Mouse (Mus musculus) small intestine, adult 2 months (tissue): Measurements from ENCODE around the gene Ankrd53. TPM values are rescaled to one million over a fixed set of nuclear protein-coding genes. Genes with fewer than 3 reads are reported as not detected.
"Not testable (repeated sequence)": the region's sequence is repeated elsewhere in the genome, so short reads cannot be mapped to it uniquely, and the experiment has no call there.

Source experiments
- H3K27ac ChIP-seq: fragments of 200-500 bp; 2 replicates; pipeline ENCODE4 v1.5.1; 2012; ENCODE audit warnings: low read depth, low read length, control low read depth, inconsistent platforms; ENCODE audit not compliant: insufficient read depth
- H3K27me3 ChIP-seq: fragments of 200-500 bp; 2 replicates; pipeline ENCODE4 v1.6.1; 2012; ENCODE audit warnings: mild to moderate bottlenecking, moderate library complexity, low read length, inconsistent platforms; ENCODE audit not compliant: control insufficient read depth, insufficient read depth
- H3K36me3 ChIP-seq: fragments of 200-500 bp; 2 replicates; pipeline ENCODE4 v1.6.1; 2012; ENCODE audit warnings: mild to moderate bottlenecking, low read length, control low read depth, inconsistent platforms; ENCODE audit not compliant: control insufficient read depth, insufficient read depth
- H3K4me1 ChIP-seq: fragments of 200-500 bp; 2 replicates; pipeline ENCODE4 v1.6.1; 2012; ENCODE audit warnings: low read length, inconsistent platforms, mixed read lengths; ENCODE audit not compliant: control insufficient read depth, insufficient read depth, insufficient read length
- H3K4me3 ChIP-seq: fragments of 200-500 bp; 2 replicates; pipeline ENCODE4 v1.5.1; 2012; ENCODE audit warnings: low read depth, mild to moderate bottlenecking, control low read depth, inconsistent platforms, low read length, moderate library complexity
- CTCF ChIP-seq: fragments of 200-500 bp; IDR thresholded peaks from 2 replicates; pipeline ENCODE4 v1.5.1; 2012; ENCODE audit warnings: low read depth, mild to moderate bottlenecking, control low read depth, inconsistent platforms, low read length, moderate library complexity, mixed read lengths; ENCODE audit not compliant: insufficient replicate concordance, insufficient read length; ENCODE audit errors: extremely low read depth
- POLR2A ChIP-seq: fragments of 200-500 bp; IDR thresholded peaks from 2 replicates; pipeline ENCODE4 v1.6.1; 2012; ENCODE audit warnings: low read depth, mild to moderate bottlenecking, control low read depth, inconsistent platforms, low read length, moderate library complexity
- WGBS: fragments of 180-500 bp; shearing (Covaris S2); methylation state at CpG from one replicate; pipeline ENCODE4 v1.1.7; 2018; 5-methylcytosine and 5-hydroxymethylcytosine counted together
- polyA plus RNA-seq: library from polyadenylated mRNA; depleted of rRNA; stranded (reverse); fragments of >200 nt; gene quantifications from 2 replicates; pipeline ENCODE4 v1.2.3, GENCODE M21; 2012

The Ankrd53 gene
- polyA plus RNA-seq, 1 experiment = not detected

GRCm38 (mm10) chr6:83786426-83786825 is 24.0 kb downstream of the Ankrd53 start:
- 59% methylated on average over 3 of the region's 3 CpGs for WGBS

GRCm38 (mm10) chr6:83788554-83788953 is 26.1 kb downstream of the Ankrd53 start:
- TF ChIP-seq POLR2A (no peak), CTCF (no peak)
- H3K36me3 ChIP-seq = no peaks in the 10 kb centered on the region
- 84% methylated on average over 7 of the region's 7 CpGs for WGBS

More at GRCm38 (mm10) chr6:83786426-83786825, 24.0 kb downstream of the Ankrd53 start:
- Histone ChIP-seq H3K36me3 (no peaks in the 10 kb centered on the region), H3K4me1 (no peaks in the 10 kb centered on the region; the same call in 1 of the 2 replicates), H3K27ac (no peak overlapping the region), H3K4me3 (no peak overlapping the region), H3K27me3 (no peaks in the 10 kb centered on the region)
- TF ChIP-seq CTCF (no peak), POLR2A (no peak)

GRCm38 (mm10) chr6:83790533-83790932 is 28.1 kb downstream of the Ankrd53 start:
- not testable (repeated sequence) for H3K4me1 ChIP-seq, H3K4me3 ChIP-seq, H3K27ac ChIP-seq, H3K27me3 ChIP-seq, H3K36me3 ChIP-seq
- 86% methylated on average over 5 of the region's 5 CpGs for WGBS

More at GRCm38 (mm10) chr6:83788554-83788953, 26.1 kb downstream of the Ankrd53 start:
- no peaks in the 10 kb centered on the region for H3K27me3 ChIP-seq
- no peak overlapping the region for H3K4me3 ChIP-seq
- H3K27ac ChIP-seq = no peak overlapping the region
- H3K4me1 ChIP-seq = no peaks in the 10 kb centered on the region; the same call in 1 of the 2 replicates

- no peaks in the 10 kb centered on the region for H3K27me3 ChIP-seq
- peaks cover 2% of the 10 kb centered on the region; the same call in 1 of the 2 replicates for H3K4me1 ChIP-seq
- no peaks in the 10 kb centered on the region for H3K36me3 ChIP-seq
- 50% methylated on average over 4 of the region's 4 CpGs for WGBS
- no peak overlapping the region for H3K27ac ChIP-seq
- no peak overlapping the region for H3K4me3 ChIP-seq
- TF ChIP-seq POLR2A (no peak), CTCF (no peak)
Observed at GRCm38 (mm10) chr6:83791251-83791890, 28.9 kb downstream of the Ankrd53 start.

- peaks cover 12% of the 10 kb centered on the region for H3K36me3 ChIP-seq
- peak within 1 kb of the TSS; percentile 87 for H3K4me3 ChIP-seq
- H3K27ac ChIP-seq = peak within 1 kb of the TSS; percentile 95
- under 1% methylated on average over 43 of the region's 43 CpGs for WGBS
- H3K27me3 ChIP-seq = no peaks in the 10 kb centered on the region
- H3K4me1 ChIP-seq = peaks cover 6% of the 10 kb centered on the region; the same call in 1 of the 2 replicates
- TF ChIP-seq CTCF = no peak
- TF ChIP-seq POLR2A = peak; percentile 57
Observed at GRCm38 (mm10) chr6:83794760-83795296, 32.4 kb downstream of the Ankrd53 start, which contains the start of gene Nagk. Nagk (plus strand) TSS chr6:83794982.

GRCm38 (mm10) chr6:83795492-83795900 is 33.1 kb downstream of the Ankrd53 start:
- H3K27ac ChIP-seq = peak overlapping the region; percentile 95
- H3K36me3 ChIP-seq = peaks cover 12% of the 10 kb centered on the region
- peaks cover 6% of the 10 kb centered on the region; the same call in 1 of the 2 replicates for H3K4me1 ChIP-seq
- WGBS = under 1% methylated on average over 13 of the region's 13 CpGs
- no peaks in the 10 kb centered on the region for H3K27me3 ChIP-seq
- no peak for TF ChIP-seq POLR2A
- no peak for TF ChIP-seq CTCF
- H3K4me3 ChIP-seq = peak overlapping the region; percentile 87

- WGBS = 34% methylated on average over 3 of the region's 3 CpGs
- Histone ChIP-seq H3K4me1 (peaks cover 6% of the 10 kb centered on the region; the same call in 1 of the 2 replicates), H3K4me3 (no peak overlapping the region), H3K27me3 (no peaks in the 10 kb centered on the region), H3K27ac (0 out of 2 replicates have a peak overlapping the region, but pooled peaks have one; percentile 95), H3K36me3 (peaks cover 19% of the 10 kb centered on the region)
- TF ChIP-seq CTCF (no peak), POLR2A (no peak)
Observed at GRCm38 (mm10) chr6:83796686-83797085, 34.2 kb downstream of the Ankrd53 start.
